Mouse (Mus musculus): ENCODE data around the gene Agbl1.

Agbl1 gene

GRCm38 (mm10) chr7:76438988-76439387, 209.3 kb downstream of the Agbl1 start:
- TF ChIP-seq GATA4 (IDR thresholded peaks at IDR 0.05; ENCODE audit: insufficient replicate concordance, low read length): no peak

DNA sequence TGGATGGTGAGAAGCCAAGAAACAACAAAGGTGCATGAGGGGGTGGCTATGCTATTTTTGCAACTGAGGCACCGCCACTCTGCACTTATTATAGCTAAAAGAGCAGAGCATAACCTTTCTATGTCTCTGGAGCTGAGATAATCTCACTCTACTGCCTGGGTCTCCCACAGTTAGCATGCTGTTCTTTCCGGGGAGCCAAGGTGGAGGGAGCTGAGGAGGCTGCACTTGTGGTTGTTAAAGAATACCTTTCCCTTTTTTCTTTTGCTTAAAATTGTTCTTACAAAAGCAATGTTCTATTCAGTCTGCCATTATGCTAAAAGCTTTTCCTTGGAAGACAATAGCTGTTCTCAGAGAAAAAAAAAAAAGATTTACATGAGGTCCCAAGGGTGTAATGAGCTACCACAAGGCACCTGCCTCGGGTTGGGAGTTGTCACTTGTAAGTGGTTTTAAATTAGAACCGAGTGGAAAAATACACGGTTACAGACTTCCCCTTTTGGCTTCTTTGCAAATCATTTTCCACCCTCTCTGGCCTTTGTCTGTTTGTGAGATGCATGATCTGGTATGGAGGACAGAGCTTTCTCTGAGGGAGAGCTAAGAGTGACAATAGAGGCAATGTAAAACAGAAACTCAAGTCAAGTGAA, 232.8 kb downstream of the Agbl1 start:
- no peak for TF ChIP-seq GATA4 (IDR thresholded peaks at IDR 0.05; ENCODE audit: insufficient replicate concordance, low read length)

DNA sequence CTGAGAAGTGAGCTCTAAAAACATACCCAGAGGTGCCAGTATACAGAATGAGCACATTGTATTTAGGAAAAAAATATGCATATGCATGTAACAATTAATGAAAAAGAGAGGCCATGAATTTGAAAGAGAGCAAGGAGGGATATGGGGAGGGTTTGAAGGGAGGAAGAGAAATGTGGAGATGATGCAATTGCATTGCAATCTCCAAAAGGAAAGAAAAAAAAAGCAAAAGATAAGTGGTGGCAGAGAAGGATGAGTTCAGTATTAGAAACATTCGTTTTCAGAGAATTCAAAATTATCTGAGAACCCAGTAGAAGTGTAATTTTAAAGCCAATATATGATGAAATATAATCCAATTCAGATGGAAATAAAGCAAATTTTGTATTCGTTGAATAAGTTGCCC, 236.7 kb downstream of the Agbl1 start:
- no peak for TF ChIP-seq GATA4 (IDR thresholded peaks at IDR 0.05; ENCODE audit: insufficient replicate concordance, low read length)

DNA sequence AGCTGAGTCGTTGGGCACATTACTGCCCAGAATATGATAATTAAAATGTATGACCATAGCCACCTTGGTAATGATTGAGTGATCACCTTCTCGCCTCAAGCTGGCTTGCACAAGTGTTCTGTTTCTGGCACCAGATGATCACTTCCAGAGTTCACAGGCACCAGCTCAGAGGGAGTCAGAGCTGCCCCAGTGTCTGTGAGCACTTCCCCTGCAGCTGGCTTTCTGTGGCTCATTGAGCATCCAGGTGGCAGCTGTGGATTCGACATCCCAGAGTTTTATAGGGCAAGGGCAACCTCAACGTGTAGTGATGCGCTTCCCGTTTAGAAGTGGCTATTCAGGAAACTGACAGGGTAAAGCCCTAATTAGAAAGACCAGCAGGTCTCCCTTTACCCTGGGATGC, 244.5 kb downstream of the Agbl1 start:
- TF ChIP-seq GATA4 (IDR thresholded peaks at IDR 0.05; ENCODE audit: insufficient replicate concordance, low read length): no peak

DNA sequence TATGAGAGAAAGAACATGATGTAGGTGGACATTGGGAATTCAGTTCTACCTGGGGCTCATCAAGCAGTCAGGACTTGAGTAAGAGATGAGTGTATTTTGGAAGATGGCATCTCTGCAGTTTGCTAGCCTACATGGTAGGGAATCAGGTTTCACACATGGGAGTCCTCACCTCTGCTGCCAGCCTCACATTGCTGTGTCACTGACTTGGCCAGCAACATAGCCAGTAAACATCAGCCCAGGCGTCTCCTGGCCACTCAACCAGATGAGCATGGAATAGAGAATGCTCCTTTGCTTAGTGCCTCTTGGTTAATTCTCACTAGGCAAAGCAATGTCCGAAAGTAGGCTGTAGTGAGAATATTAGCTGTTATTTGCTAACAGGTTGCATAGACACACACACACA, 255.9 kb downstream of the Agbl1 start:
- TF ChIP-seq GATA4 (IDR thresholded peaks at IDR 0.05; ENCODE audit: insufficient replicate concordance, low read length): no peak

- TF ChIP-seq GATA4 (IDR thresholded peaks at IDR 0.05; ENCODE audit: insufficient replicate concordance, low read length): no peak
Observed at GRCm38 (mm10) chr7:76487519-76487918, 257.8 kb downstream of the Agbl1 start.

DNA sequence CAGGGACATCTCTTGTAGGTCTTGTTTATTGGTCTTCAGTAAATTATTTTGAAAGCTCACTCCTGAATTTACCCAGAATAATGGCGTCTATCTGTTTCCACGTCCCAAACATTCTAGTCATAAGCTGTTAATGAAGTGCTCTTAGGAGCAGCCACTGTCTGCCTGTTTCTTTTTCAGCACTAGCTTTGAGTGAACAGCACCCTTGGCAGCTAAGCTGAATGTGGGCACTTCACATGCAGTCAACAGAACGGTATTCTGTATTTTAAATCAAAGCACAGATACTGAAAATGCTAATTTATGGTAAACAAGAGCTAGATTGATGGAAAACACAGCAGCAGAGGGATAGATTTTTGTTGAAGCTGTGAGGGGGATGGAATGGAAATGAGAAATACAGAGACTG, 294.6 kb downstream of the Agbl1 start:
- TF ChIP-seq GATA4 (IDR thresholded peaks at IDR 0.05; ENCODE audit: insufficient replicate concordance, low read length): no peak

DNA sequence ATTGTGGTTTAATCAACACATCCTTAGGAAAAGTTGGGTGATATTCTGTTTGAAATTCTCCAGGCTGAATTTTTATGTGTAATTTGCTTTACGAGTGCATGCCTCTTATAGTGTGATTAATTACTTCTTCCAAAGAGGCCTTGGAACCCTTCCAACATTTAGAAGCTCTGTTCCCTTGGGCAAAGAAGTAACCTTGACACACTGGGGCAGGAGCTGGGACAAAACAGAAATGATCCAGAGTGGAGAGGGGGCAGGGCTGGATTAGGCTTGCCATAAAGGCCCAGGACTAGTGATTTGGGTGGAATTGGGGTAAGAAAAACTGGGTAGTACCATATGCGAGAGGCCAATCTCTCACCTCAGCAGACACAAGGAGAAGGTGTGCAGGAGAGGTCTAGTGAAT, 316.8 kb downstream of the Agbl1 start:
- TF ChIP-seq GATA4 (IDR thresholded peaks at IDR 0.05; ENCODE audit: insufficient replicate concordance, low read length): no peak

- TF ChIP-seq GATA4 (IDR thresholded peaks at IDR 0.05; ENCODE audit: insufficient replicate concordance, low read length): no peak
Observed at GRCm38 (mm10) chr7:76547313-76547712, 317.6 kb downstream of the Agbl1 start.

- TF ChIP-seq GATA4 (IDR thresholded peaks at IDR 0.05; ENCODE audit: insufficient replicate concordance, low read length): no peak
Observed at GRCm38 (mm10) chr7:76551860-76552259, 322.2 kb downstream of the Agbl1 start.

DNA sequence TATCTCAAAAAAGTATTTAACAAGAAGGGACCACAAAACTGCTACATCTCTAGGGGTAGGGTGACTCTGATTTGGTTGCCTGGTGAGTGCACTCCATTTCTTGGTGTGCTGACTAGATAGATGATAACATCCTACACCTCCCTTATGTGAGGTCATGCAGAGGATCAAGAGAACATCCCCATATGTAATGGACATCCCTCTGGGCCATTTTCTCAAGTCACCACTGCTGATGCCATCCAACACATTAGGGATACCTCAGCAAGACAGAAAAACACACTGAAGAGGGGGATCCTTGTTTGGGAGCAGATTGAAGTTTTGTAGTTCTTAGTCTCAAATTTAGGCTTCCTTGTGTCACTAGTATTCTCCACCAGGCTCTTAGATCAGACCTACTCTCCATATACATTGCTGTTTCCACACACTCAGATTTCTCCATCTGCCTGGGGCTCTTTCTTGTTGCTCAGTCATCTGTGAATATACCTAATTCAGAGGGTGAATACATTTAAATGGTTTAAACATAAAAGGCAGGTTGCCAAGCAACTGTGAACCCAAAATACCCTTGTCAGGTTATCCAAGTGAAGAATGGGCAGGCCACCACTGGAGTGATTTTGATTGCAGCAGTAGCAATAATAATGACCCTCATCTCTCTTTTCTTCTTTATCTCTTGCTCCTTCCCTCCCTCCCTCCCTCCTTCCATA, 331.0 kb downstream of the Agbl1 start:
- TF ChIP-seq GATA4 (IDR thresholded peaks at IDR 0.05; ENCODE audit: insufficient replicate concordance, low read length): no peak

DNA sequence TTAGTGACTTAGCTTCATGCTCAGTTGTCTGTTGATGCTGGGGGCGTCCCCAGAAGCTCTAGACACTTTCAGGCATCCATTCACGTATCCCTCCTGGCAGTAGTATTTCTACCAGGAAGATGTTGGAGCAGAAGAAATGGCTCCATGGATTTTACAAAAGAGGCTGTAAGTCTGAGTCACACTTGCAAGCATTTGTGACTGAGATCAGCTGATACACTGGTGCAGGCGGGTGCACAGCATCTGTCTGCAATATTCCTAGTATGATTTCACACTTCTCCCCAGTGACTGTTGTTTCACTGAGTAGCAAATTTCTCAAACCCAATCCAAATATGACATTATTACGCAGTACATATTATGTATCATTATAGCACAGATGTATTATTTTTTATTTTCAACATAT, 332.8 kb downstream of the Agbl1 start:
- no peak for TF ChIP-seq GATA4 (IDR thresholded peaks at IDR 0.05; ENCODE audit: insufficient replicate concordance, low read length)

- no peak for TF ChIP-seq GATA4 (IDR thresholded peaks at IDR 0.05; ENCODE audit: insufficient replicate concordance, low read length)
Observed at GRCm38 (mm10) chr7:76594566-76595079, 364.9 kb downstream of the Agbl1 start.

GRCm38 (mm10) chr7:76597812-76598211, 368.1 kb downstream of the Agbl1 start:
- TF ChIP-seq GATA4 (IDR thresholded peaks at IDR 0.05; ENCODE audit: insufficient replicate concordance, low read length): no peak

DNA sequence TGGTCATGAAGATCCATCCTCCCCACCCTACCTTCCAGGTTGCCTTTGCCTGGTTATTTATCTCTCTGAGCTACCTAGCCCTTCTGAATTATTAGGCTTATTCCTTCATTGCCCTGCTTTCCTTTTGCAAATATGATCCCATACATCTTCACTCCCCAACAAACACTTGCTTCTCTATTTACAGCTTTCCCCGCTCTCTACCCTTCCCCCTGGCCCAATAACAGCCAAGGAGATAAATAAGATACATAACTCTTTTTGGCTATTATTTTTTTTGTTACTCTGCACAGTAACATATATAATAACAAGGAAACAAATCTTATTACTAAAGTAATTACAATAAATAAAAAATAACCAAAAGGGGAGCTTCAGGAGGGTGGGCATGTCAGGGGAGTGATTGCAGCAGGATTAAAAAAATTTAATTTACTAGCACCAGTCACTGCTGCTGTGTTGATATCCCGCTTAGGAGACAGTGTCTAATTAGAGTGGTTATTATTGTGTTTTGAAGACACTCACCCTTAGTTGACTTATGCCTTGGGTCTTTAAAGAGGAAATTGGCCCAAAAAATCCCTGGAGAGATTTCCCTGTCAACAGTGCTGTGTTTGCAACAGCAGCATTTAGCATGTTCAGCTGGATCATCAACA, 370.5 kb downstream of the Agbl1 start:
- no peak for TF ChIP-seq GATA4 (IDR thresholded peaks at IDR 0.05; ENCODE audit: insufficient replicate concordance, low read length)

GRCm38 (mm10) chr7:76629528-76629927, 399.8 kb downstream of the Agbl1 start:
- TF ChIP-seq GATA4 (IDR thresholded peaks at IDR 0.05; ENCODE audit: insufficient replicate concordance, low read length): no peak
